Mouse (Mus musculus): ENCODE measurements around the gene Mfap3.

GRCm38 (mm10) chr11:57474296-57474941 is 44.0 kb upstream of the Mfap3 start:
- TF ChIP-seq MYOD1 (IDR thresholded peaks at IDR 0.05; ENCODE audit: control insufficient read depth in 1 of 3, insufficient read length in 2 of 3, low read depth in 2 of 3) (no peak), POLR2A (IDR thresholded peaks at IDR 0.05; ENCODE audit: insufficient read length, low read depth) (no peak), E2F4 (IDR thresholded peaks at IDR 0.05; ENCODE audit: insufficient read depth) (no peak), USF1 (IDR thresholded peaks at IDR 0.05; ENCODE audit: low read depth) (no peak), CEBPB (IDR thresholded peaks at IDR 0.05; ENCODE audit: insufficient read depth, poor library complexity, severe bottlenecking) (no peak), MAX (IDR thresholded peaks at IDR 0.05; ENCODE audit: low read depth) (no peak), POLR2AphosphoS2 (IDR thresholded peaks at IDR 0.05; ENCODE audit: insufficient read length, low read depth) (no peak), TCF3 (IDR thresholded peaks at IDR 0.05; ENCODE audit: insufficient read length, low read depth) (no peak), TCF12 (IDR thresholded peaks at IDR 0.05; ENCODE audit: insufficient read depth, poor library complexity, severe bottlenecking) (no peak)

Measured in myocyte (in vitro differentiated cells).